Mouse (Mus musculus) ZHBTc4 (cell line): ENCODE data around the gene Tlk1.

Experiments
- DNase-seq: peaks from one replicate; pipeline ENCODE4 v3.0.0-alpha.2; 2011; ENCODE audit warnings: low read depth, low spot score

Gene Tlk1

DNA sequence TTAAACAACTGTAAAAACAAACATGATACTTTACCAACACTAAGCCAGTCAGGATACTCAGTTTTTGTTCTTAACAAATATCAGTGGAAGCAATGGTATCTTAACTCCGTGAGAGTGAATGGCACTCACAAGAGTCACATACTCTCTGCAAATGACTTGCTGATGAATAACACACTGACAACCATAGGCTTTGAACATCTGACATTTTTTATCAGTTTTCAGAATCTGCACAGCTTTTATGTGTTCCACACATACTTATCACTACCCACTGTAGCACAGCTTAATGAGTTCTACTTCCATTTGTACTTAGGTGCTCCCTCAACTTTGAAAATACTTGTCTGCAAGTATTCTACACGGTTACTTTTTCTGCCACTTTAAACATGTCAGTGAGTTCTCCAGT is 35.3 kb downstream of the Tlk1 start:
- no peak for DNase-seq

DNA sequence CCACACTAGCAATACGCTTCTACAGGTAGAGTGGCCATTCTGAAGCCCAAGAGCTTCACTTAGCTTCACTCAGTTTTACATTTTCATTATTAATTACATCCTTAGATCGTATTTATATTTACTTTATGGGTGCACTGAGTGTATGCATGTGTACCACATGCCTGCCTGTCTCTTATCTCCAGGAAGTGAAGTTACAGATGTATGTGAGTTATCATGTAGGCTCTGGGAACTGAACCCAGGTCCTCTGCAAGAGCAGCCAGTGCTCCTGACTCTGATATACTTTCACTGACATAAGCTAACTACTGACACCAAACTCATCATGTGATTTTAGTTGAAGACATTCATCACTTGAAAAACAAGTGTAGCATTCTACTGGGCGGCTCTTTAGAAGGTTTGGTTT is 36.2 kb downstream of the Tlk1 start:
- no peak for DNase-seq

DNA sequence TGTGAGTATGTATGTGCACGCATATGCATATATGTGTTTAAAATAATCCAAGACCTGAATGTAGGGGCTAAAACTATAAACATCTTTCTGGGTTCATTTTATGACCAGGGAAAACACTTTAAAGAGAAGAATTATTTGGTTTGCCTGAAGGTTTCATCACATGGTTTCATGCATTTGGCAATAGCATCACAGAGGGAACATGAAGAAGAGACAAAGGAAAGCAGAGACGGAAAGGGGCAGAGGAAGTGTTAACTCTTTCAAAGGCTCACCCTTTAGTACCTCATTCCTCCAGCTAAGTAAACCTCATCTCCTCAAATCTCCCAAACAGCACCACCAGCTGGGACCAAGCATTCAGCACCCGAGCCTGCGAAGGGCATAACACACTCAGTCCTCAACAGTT is 41.1 kb downstream of the Tlk1 start:
- no peak for DNase-seq

DNA sequence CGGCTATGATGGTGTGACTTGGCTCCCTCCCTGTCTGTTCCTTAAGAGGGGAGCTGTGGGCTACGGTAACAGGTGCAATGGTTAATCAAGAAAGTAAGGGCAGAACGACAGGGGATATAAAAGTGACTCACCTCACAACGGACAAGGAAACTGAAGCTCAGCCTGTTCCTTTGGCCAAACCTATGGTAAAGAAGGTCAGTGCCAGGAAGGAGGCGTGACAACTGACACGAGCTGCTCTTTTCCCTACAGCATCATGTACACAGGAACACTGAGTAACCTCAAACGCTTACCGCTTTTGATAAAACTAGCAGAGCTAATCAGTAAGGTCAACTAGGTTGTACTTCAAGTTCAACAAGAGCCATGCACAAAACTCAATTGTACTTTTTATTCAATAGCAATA is 42.0 kb downstream of the Tlk1 start:
- DNase-seq = no peak

DNA sequence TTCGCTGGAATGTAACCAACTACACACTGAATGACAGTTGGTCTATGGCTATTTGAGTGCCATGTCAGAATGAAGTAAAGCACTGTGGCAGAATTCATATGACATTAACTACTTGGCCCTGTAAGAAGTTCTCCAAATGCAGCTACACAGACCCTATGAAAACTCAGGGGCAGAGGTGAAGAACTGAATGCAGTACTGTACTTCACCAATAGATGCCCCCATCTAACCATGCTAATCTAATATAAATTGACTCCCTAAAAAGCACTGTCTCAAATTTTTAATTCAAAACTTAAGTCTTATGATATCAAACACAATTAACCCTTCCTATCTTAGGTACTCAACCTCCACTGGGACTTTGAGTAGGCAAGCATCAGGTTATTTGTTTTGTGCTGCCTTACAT is 45.9 kb downstream of the Tlk1 start:
- peak; percentile 46 for DNase-seq

DNA sequence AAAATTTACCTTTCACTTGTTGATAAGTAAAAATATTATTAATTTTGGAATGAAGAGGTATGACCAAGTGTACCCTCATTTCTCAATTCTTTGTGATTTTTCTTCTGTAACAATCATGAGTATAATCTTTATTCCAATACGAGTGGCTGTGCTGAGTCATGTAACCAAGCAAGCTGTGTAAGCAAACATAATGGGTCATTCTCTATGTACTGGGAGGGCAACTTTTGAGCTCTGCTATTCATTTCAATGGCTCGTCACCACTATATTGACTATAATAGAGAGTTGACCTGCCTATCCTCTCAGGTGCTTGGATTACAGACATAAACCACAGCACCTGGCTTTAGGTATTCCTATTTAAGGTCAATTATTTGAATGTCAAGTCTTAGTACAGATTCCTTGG is 48.8 kb downstream of the Tlk1 start:
- DNase-seq = no peak

DNA sequence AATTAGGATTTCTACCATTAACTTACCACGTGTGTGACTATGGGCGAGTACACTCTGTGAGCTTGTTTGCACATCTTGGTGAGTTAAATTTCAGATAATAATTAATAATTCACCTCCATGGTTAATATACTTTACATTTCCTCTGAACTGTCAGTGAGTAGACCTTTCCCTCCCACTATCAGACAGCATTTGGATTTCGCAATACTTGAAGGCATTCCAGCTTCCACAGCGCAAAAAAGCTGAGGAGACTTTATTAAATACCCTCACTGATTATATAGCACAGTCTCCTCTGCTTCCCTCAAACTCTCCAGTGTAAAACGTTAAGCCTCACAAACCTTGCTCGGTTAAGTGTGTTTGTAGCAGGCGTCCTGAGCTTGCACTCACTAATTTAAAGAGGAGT is 60.8 kb downstream of the Tlk1 start:
- no peak for DNase-seq

DNA sequence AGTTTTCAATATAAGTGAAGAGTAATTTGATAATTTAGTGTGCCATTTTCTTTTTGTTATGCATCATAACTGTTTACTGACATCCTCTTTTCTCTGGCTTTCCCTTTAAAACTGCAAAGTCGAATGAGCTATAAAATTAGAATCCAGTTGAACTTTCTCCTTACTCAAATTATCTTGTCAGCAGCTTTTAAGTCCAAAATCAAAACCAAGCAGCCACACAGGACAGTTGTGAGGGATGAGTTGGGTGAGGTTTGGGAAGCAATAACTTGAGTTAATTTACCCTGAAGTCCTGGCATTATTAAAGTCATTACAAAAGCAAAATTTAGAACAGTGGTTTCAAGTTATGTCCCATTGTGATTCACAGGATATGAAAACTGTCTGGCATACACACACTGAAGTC is 62.8 kb downstream of the Tlk1 start:
- no peak for DNase-seq

DNA sequence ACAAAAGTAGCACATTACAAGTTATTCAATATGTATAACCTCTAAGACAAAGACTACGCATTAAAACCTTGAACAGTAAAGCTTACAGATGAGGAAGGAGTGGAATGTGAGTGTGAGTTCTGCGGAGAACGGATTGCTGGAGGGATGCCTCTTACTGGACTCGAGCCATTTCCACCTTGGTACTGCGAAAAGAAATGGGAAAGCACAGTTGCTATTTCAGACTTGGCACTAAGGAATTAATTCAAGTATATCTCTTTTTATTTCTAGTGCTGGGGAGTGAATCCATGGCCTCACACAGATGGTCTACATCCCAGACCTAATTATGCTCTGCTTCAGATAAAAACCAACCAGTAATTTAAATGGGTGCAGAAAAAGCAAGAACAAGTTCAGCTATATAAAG is 73.4 kb downstream of the Tlk1 start:
- DNase-seq = no peak

DNA sequence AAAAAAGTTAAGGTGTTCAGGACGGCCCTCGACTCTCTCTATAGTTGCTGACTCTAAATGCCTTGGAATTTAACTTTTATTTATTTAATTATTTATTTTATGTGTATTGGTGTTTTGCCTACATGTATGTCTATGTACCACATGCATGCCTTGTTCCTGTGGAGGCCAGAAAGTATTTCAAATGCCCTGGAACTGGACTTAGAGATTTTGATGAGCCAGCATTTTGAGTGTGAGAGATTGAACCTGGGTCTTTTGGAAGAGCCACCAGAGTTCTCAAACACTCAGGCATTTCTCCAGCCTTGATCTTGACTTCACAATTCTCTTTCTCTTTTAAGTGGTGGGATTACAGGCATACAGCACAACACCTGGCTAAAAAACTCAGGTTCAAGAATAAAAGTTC is 73.9 kb downstream of the Tlk1 start:
- no peak for DNase-seq

DNA sequence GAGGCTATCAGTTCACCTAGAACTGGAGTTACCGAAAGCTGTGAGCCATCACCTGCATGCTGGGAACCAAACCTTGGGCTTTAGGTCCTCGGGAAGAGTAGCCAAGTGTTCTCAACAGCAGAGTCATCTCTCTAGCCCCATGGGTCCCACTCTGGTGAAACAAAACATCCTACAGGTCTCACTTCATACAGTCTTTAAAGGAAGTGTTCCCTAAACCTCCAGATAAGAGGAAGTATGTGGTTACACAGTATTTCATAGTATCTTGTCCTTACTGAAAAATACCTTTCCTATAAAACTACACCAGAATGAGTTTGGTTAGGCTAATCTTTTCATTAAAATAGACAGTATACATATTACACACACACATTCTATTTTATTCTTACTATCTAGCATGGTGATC is 82.9 kb downstream of the Tlk1 start:
- DNase-seq = no peak

DNA sequence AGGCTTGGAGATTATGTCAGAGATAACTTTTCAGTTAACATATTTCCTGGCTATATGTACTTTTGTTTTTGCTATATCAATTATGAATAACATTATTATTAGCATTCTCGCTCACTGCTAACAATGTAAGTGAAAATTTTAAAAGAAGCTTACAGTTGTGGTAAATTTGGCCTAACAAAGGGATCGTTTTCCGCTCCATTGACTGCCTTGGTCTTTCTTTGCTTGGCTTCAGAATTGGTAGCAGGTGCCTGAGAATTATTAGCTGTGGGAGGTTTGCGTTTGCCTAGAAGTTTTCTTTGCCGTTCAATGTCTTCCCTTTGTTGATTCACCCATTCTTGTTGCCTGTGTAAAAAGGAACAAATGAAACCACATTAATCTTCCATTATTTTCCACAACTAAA is 83.6 kb downstream of the Tlk1 start:
- no peak for DNase-seq

DNA sequence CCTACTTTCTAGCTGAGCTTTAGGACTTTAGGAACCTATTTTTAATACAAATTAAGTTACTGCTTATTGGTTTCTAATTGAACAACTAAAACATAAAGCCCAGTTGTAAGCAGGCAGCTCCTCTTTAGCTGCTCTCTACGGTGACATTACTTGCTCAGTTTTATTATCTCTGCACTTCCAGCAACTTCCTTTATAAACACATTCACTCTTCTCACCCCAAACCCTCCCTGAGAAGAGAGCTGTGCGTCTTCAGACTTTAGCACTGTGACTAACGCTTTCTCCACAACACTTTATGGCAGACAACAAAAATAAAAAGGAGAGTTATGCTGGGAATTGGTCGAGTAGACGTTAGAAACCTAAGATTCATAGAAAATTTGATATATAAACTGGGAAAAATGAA is 89.5 kb downstream of the Tlk1 start:
- no peak for DNase-seq

DNA sequence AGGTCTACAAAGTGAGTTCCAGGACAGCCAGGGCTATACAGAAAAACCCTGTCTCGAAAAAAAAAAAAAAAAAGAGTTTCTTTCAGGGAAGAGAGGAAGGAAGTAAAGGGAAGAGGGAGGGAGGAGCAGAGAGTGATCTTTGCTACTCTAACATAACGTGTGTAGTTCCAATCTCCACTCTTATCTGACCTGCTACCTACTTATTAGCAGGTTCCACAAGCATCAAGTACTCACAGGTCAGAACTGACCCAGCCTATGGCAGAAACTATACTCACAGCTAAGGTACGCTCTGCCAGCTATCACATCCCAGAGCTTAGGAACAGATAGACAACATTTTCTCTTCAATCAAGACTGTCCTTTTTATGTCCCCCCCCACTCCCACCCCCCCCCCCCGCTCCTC is 90.0 kb downstream of the Tlk1 start:
- DNase-seq = no peak

DNA sequence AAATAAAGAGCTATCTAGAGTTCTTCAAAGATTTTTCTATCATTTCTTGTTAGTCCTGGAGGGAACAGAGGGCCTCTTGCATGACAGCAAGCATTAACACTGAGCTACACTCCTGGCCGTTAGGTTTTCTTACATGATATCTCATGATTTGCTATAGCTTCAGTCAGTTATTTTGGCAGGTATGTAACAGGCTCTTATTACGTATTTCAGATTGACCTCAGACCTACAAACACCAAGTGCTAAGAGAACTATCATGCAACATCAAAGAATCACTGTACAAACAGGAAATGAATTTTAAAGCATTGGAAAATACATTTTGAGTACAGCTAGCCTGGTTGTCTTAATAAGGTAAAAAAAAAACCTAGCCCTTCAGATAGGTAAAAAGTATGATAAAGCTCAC is 98.4 kb downstream of the Tlk1 start:
- no peak for DNase-seq

DNA sequence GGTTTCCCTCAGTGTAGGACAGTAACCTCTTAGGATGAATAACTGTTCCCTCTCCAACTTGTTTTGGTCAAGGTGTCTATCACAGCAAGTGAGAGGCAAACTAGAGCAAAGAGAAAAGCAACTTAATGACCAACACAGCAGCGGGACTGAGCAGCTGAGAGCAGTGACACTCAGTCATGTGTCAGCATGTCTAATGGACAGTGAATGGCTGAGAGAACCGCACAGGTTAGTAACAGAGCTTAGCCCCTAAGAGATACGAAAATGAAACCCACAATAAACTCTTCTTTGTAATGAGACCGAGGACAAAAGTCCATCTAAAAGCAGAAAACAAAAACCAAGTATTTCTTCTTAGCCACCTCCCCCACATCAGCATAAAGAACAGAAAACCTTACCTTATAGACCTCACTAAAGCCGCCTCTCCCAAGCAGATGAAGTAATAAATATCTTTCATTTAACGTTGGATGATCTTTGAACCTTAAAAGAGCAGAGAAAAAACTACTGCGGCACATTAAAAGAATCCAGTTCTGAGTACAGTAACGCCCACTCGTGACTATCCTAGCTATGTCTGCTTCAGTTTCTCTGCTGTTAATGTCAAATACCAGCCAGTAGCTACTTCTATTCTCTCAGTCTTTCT is 101.8 kb downstream of the Tlk1 start:
- no peak for DNase-seq

DNA sequence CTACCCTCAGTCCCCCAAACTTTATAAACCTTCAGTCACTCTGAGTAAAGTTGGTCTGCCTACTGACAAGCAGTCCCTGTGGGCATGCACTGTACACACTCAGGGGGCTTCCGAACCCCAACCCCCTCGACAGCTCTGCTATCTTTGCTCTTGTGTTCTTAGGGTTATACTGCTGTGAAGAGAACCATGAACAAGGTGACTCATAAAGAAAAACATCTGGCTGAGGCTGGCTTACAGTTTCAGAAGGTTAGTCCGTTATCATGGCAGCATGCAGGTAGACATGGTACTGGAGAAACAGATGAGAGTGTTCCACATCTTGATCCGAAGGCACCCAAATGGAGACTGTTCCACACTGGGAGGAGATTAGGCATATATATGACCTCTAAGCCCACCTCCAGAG is 114.7 kb downstream of the Tlk1 start:
- DNase-seq = no peak

DNA sequence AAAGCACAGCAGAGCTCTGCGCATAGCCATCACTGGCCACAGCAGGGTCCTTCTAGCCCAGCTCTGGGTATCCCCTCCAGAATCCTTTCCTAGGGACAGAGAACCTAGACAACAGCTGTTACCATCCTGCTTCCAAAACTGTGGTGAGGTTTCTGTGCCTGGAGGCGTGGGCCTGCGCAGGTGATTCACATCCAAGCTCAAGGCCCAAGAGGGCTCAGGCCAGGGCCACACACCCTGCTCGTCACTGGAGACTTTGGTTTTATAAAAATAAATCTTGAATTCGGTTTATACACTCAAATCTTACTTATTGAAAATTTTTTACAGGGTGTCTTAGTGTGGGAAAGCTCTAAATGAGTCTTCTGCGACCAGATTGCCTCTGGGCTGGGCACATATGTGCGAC is 115.3 kb downstream of the Tlk1 start:
- no peak for DNase-seq

DNA sequence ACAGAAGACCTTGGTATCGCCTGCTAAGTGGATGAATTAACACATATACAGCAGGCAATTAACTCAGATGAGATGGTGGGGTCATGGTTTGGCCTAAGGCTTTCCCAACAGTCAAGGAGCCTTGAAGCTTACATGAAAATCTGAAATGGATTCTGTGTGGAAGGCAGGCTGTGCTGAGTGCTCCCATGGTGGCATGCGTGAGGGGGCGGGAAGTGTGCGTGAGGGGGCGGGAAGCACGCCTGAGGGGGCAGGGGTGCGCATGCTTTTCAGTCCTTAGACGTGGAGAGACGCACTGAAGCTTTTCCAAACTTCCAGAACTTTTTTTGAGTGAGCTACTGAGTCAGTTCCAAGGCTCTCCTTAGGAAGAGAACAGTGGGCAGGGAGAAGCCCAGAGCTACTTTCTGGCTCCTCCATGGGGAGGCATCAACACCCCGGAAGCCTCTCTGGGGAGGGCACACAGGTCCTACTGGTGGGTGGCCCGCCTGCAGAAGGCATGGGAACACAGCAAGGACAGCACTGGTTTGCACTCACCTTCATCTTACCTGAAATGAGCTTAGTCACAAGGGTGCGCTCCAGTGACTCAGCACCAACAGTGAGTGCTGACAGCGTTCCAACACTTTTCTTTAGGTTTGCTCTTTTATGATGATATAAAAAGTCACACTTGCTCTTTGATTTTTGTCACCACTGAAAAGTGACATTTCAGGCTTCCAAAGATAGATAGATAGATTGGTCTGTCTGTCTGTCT is 116.4 kb downstream of the Tlk1 start:
- DNase-seq = peak; percentile 57

DNA sequence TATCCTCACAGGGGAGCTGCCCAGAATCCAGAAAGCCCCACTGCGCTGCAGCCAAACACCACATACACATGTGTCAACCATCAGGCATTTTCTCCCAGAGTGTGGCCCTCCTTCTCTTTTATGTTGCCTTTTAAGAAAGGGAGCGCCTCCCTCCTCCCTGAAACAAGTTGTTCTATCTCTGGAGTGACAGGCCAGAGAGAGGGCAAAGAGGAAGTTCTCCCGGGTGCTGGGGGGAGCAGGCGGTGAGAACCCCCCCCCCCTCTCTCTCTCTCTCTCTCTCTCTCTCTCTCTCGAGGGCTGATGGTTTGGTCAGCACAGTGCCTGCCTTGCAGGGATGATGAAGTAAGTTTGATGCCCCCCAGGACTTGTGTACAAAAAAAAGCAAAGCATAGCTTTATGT is 123.1 kb downstream of the Tlk1 start:
- DNase-seq = no peak

DNA sequence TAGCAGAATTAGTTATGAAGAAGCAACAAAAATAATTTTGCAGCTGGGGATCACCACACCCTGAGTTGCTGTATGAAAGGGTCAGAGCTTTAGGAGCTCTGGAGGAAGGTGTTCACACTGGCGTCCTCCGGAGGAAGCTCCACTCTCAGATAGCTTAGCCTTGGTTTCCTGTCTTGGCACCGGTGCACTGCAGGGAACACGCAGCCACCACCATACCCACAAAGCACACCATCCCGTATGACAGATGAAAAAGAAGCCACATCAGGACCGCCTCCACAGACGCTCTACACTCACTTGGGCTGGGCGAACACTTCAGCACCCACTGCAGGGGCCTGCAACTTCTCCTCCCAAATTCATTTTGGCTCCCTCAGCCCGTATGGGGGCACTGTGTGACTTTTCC is 124.0 kb downstream of the Tlk1 start:
- no peak for DNase-seq

DNA sequence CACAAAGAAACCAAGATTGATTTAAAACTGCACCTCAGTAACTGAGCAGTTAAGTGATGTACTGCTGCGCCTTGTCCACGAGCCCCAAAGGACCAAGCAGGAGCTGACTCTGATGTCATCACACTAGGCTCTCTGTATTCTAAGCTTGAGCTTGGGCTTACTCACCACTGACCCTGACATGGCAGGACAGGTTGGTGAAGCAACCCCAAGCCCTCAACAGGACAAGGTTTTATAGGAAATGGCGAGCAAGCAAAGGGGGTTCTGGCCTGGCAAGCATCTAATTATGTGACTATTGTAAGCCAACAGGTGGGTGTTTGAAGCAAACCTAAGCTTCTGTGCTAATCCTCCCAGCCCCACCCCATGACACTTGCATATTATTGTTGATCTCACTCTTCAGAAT is 124.7 kb downstream of the Tlk1 start:
- DNase-seq = no peak

DNA sequence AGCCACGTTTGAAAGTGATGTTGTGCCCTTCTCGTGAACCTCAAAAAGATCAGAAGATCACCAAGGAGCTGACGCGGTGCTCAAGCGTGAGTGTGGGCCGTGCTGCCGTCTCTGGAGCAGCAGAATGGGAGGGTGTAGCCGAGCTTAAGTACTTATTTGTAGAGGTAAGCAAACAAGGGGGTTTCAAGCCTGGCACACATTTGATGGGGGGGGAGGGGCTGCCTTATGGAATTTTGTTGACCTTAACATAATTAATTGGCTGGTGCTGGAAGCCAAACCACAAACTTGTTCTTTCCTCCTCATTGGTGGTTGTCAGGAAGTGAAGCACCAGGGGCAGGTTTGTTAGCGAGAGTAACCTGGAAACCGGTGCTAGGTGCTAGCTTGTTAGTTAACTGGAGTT is 129.8 kb downstream of the Tlk1 start:
- DNase-seq = no peak

DNA sequence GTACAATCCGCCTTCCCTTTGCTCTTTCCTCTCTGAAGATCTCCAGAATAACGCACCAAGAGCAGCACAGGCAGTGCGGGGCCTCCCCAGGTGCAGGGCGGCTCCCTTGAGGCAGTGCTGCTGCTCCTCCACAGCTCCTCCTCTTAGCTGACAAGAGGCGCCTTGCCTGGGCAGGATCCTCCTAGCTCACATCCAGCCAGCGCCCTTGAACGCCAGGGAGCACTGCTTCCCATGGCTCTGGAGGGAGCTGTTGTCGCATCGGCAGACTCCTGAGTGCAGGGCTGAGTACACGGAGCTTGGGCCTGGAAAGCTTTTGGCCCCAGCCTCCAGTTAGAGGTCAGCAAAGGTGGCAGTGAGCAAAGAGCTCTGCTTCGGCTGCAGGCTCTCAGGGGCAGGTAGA is 135.3 kb downstream of the Tlk1 start:
- peak; percentile 90 for DNase-seq
